Mouse (Mus musculus) kidney, postnatal 4 days (tissue): ENCODE results near the gene Slc35g3.
A peak's percentile ranks its signal among the peaks of the same experiment; 100 is the strongest.

Source experiments
- DNase-seq, 2 experiments: peaks; one replicate each; pipeline ENCODE4 v3.0.0; 2021; ENCODE audit warnings: mixed read lengths in 2 of 2

The Slc35g3 gene

GRCm38 (mm10) chr11:69754701-69755100 is 7.1 kb downstream of the Slc35g3 start:
- peak in 1 of 2 experiments; percentile 25 for DNase-seq

DNA sequence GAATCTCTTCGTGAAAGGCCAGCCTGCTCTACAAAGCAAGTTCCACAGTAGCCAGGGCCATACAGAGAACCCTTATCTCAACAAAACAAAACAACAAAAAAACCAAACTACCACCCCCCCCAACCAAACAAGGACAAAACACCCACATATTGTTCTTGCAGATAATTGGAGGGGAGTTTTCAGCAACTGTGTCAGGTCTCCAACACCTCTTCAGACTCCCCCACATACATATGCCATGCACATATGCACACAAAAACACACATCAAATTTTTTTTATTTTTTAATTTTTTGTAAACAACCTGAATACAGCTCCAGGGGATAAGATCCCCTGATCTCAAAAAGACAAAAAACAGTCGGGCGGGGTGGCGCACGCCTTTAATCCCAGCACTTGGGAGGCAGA is 7.5 kb downstream of the Slc35g3 start:
- DNase-seq = no peak

DNA sequence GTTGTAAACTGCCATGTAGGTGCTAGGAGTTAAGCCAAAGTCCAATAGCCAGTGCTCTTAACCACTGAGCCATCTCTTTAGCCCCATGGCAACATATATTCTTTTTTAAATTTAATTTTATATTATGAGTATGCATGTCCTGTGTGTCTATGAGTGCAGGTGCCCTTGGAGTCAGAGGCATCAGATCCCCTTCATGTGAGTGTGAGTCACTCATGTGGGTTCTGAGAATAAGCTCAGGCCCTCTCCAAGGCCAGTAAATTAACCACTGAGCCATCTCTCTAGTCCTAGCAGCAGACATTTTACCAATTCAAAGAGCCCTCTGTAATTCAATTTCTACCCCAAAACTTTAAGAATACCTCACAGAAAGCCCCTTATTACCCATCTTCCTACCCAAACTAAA is 9.1 kb downstream of the Slc35g3 start:
- DNase-seq = no peak

- DNase-seq = no peak
Measured at GRCm38 (mm10) chr11:69751635-69752034, 10.1 kb downstream of the Slc35g3 start.

DNA sequence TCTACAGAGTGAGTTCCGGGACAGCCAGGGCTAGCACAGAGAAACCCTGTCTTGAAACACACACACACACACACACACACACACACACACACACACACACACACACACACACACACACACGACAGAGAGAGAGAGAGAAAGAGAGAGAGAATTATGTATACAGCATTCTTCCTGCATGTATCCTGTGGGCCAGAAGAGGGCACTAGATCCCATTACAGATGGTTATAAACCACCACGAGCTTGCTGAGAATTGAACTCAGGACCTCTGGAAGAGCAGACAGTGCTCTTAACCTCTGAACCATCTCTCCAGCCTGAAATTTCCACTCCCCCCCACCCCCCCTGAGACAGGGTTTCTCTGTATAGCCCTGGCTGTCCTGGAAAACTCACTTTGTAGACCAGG is 30.4 kb downstream of the Slc35g3 start:
- peak in 1 of 2 experiments; percentile 18 for DNase-seq

DNA sequence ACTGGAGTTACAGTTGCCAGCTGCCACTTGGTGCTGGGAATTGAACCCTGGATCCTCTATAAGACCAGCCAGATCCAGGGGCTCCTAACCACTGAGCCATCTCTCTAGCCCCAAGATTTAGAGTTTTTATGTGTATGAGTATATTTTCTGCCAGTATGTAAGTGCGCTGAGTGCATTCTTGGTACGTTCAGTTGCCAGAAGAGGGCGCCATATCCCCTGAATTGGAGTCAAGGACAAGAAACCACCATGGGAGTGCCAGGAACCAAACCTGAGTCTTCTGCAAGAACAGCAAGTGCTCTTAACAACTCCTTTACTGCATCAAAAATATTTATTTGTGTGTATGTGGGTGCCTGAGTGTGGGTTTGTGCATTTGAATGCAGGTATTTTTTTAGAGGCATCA is 32.7 kb downstream of the Slc35g3 start:
- DNase-seq = peak; percentile 68 to 74

DNA sequence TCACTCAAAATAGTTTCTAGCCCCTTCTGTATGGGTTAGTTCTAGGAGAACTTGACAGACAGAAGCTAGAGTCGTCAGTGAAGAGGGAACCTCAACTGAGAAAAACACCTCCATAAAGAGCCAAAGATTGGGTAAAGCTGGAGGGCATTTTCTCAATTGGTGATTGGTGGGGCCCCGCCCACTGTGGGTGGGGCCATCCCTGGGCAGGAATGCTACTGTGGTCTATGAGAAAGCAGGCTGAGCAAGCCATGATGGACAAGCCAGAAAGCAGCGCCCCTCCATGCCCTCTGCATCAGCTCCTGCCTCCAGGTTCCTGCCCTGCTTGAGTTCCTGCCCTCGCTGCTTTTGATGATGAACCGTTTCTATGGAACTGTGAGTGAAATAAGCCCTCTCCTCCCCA is 35.8 kb downstream of the Slc35g3 start:
- no peak for DNase-seq

DNA sequence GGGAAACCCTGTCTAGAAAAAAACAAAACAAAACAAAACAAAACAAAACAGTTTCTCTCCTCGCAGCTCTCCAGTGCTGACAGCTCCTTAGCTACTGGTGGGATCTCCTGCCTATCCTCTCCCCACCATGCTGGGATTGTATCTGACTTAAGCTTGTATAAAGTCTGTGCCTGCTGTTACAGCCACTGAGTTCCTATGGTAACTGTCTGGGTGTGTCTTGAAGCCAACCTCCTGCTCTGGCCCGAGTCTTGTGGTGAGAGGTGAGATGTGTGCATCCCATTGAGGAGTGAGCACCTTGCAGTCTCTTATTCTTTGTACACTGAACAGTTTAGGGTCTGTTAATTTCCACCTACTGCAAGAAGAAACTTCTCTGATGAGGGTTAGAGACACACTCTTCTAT is 38.7 kb downstream of the Slc35g3 start:
- no peak for DNase-seq

- no peak for DNase-seq
Measured at GRCm38 (mm10) chr11:69720852-69721251, 40.9 kb downstream of the Slc35g3 start.

DNA sequence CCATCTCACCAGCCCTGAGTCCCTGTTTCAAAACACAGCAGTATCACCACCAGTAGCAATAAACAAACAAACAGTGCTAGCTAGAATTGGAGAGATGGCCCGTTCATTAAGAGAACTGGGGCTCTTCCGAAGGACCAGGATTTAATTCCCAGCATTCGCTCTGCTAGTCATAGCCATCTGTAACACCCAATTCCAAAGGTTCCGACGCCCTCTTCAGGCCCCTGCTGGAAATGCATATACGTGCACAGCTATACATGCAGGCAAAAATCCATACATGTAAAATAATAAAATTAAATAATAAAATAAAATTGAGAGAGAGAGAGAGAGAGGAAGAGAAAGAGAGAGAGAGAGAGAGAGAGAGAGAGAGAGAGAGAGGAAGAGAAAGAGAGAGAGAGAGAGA is 42.3 kb downstream of the Slc35g3 start:
- DNase-seq = peak in 1 of 2 experiments; percentile 23

DNA sequence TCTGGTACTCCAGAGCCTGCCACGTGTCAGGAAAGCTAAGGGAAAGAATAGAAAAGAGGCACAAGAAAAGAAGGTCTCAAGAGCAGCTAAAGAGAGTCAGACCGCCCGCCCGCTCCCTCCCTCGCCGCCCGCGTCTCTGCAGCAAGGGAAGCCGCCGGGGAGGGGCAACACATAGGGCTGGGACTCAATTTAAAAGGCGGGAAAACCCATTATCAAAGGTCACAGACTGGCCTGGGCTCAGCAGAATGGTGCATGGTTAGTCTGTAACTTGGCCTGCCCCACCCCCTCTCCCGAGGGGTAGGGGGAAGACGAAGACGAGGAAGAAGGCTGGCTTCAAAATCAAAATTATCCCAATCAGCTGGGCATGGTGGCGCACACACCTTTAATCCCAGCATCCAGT is 43.1 kb downstream of the Slc35g3 start:
- peak in 1 of 2 experiments; percentile 35 for DNase-seq

DNA sequence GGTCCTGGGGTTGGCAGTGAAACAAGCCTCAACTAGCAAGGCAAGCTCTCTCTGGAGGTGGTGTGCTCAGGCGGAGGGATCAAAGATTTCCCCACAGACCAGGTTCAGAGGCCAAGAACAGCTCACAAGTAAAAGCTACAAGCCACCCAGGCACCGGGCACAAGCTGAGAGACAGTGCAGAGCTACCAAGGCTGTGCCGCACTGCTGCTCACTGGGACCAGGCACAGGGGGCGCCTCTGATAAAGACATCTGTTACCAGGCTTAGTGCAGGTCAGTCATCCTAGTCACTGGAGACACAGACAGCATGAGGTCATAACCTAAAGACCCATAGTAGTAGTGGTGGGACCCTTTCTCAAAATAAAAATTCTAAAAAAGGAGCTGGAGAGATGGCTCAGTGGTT is 44.8 kb downstream of the Slc35g3 start:
- DNase-seq = no peak

GRCm38 (mm10) chr11:69715929-69716328 is 45.8 kb downstream of the Slc35g3 start:
- peak; percentile 28 to 47 for DNase-seq

GRCm38 (mm10) chr11:69715482-69715881 is 46.3 kb downstream of the Slc35g3 start:
- DNase-seq = peak; percentile 70 to 77

DNA sequence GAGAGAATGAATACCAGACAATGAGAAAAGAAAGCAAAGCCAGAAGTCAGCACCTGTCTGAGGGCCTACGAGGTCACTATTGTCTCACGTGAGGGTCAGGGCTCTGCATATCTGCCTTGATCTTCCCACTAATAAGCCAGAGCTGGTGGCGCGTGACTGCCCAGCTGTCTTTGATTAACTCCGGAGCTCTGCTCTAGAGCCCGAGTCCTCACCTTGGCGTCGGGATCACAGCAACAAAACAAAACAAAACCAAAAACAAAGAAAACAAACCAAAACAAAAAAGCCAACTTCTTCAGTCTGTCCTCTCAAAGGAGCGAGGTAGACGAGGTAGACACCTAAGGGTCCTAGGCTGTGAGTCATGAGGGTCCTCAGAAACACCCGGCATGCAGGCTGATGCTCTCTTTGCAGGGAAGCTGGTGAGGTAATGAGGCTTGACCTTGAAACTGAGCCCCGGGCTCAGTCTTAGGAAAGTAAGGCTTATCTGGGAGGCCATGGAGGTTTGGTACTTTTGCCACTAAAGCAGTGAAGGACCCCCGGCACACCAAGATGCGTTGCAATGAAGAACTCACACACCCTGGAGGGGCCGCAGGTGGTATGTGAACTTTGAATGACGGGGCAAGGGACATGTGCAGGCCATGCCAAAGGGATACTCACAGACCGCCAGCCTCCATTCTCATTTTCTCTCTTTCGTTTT is 47.0 kb downstream of the Slc35g3 start:
- DNase-seq = peak; percentile 61 to 78

DNA sequence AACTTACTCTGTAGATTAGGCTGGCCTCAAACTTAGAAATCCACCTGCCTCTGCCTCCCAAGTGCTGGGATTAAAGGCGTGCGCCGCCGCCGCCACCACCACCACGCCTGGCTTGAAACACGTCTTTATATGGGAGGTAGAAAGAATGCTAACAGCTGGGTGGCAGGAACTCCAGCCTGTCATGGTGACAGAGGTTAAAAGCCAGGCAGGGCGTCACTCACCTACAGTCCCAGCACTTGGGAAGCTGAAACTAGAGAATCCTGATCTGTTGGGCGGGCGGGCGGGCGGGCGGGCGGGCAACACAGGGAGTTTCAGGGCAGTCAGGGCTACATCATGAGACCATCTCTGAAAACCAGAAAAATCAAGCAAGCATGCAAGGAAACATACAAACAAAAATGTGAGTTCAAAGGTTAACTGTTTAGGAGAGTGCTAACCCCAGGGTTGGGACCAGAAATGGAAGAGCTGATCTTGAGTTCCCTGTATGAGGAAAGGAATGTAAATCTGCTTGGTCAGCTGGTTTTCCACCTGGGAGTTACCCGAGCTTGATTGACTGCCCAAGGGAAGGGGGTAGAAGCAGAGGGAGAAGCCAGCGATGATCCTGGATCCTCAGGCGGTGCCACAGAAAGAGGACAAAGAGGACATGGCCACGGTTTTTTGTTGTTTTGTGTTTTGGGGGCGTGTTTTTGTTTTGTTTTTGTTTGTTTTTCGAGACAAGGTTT is 48.7 kb downstream of the Slc35g3 start:
- DNase-seq = peak; percentile 24 to 53

DNA sequence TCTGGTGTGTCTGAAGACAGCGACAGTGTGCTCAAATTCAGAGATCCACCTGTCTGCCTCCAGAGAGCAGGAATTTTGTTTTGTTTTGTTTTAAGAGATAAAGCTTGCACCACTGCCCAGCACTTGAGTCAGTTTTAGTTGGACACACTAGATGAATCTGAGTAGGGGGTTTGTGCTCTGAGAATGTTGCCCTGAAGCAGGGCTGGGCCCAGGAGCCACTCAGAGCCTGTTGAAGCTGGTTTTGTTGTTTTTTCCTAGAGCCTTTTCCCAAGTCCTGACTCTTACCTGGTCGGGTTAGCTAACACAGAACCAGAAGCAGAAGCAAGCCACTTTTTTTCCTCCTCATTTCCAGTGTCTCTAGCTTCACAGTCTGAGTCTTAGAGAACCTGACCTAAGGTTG is 50.7 kb downstream of the Slc35g3 start:
- no peak for DNase-seq

GRCm38 (mm10) chr11:69710470-69710869 is 51.3 kb downstream of the Slc35g3 start:
- no peak for DNase-seq
